Mouse (Mus musculus): ENCODE data around the gene Tex45. TPM values are rescaled to one million over a fixed set of nuclear protein-coding genes. Genes with fewer than 3 reads are reported as not detected.

Gene Tex45
- total and polyA plus RNA-seq, 3 experiments, result 0.06 to 0.12 TPM; not detected in 1

- Histone ChIP-seq H3K9me3 (replicated peaks; ENCODE audit: insufficient read depth, low read length) (no peaks in the 10 kb centered on the region), H3K9ac (ENCODE audit: control insufficient read depth, low read depth, low read length, poor library complexity, severe bottlenecking) (no peak overlapping the region), H3K36me3 (ENCODE audit: control insufficient read depth in 1 of 2, insufficient read depth in 2 of 2, low read length in 2 of 2) (peaks cover 0 to 5% of the 10 kb centered on the region in 2 experiments; a peak in 2 of 4 replicates), H3K79me2 (ENCODE audit: control insufficient read depth, insufficient read depth, low read length, poor library complexity) (no peaks in the 10 kb centered on the region), H3K27me3 (ENCODE audit: control insufficient read depth in 1 of 2, insufficient read depth in 2 of 2, low read length in 2 of 2) (no peaks in the 10 kb centered on the region), H3K27ac (ENCODE audit: control insufficient read depth, low read depth, low read length) (no peak overlapping the region), H3K4me1 (ENCODE audit: control insufficient read depth in 1 of 2, insufficient read depth in 2 of 2, low read length in 2 of 2) (peaks cover 4 to 8% of the 10 kb centered on the region in 2 experiments), H3K4me3 (ENCODE audit: control insufficient read depth in 1 of 2, insufficient read depth in 1 of 2, low read depth in 2 of 2, low read length in 2 of 2) (peak overlapping the region in 1 of 2 experiments; percentile 68; a peak in 2 of 4 replicates)
- DNase-seq (ENCODE audit: low read depth, low spot score), result no peak
- no peak for TF ChIP-seq JUND (IDR thresholded peaks at IDR 0.05; ENCODE audit: low read depth, low read length)
- no peak for TF ChIP-seq MXI1 (IDR thresholded peaks at IDR 0.05; ENCODE audit: low read depth, low read length)
- no peak for TF ChIP-seq NELFE (IDR thresholded peaks at IDR 0.05; ENCODE audit: low read depth, low read length)
- no peak for TF ChIP-seq MAZ (IDR thresholded peaks at IDR 0.05; ENCODE audit: low read depth, low read length)
- TF ChIP-seq ETS1 (IDR thresholded peaks at IDR 0.05; ENCODE audit: low read depth, low read length), result no peak
Observed at GRCm38 (mm10) chr8:3517117-3517495, 46.4 kb downstream of the Tex45 start.

GRCm38 (mm10) chr8:3522007-3522697 is 51.5 kb downstream of the Tex45 start:
- peaks cover 7 to 9% of the 10 kb centered on the region in 2 experiments for H3K4me1 ChIP-seq (ENCODE audit: control insufficient read depth in 1 of 2, insufficient read depth in 2 of 2, low read length in 2 of 2)
- no peak overlapping the region for H3K27ac ChIP-seq (ENCODE audit: control insufficient read depth, low read depth, low read length)
- TF ChIP-seq RAD21 (IDR thresholded peaks at IDR 0.05; ENCODE audit: low read depth, low read length) (no peak), NRF1 (IDR thresholded peaks at IDR 0.05; ENCODE audit: insufficient read depth, low read depth, low read length, poor library complexity, severe bottlenecking) (no peak), POLR2A (IDR thresholded peaks at IDR 0.05; ENCODE audit: control insufficient read depth in 1 of 2, insufficient read depth in 1 of 2, low read depth in 1 of 2, low read length in 2 of 2, poor library complexity in 1 of 2) (no peak), GATA1 (IDR thresholded peaks at IDR 0.05; ENCODE audit: low read depth, low read length) (peak; percentile 51; the same call in 1 of the 2 replicates), TAL1 (IDR thresholded peaks at IDR 0.05; ENCODE audit: low read length) (peak; percentile 71), POLR2AphosphoS5 (IDR thresholded peaks at IDR 0.05; ENCODE audit: borderline replicate concordance, low read depth, low read length) (no peak), EP300 (IDR thresholded peaks at IDR 0.05; ENCODE audit: low read depth in 1 of 2, low read length in 2 of 2) (peak in 1 of 2 experiments; percentile 70; a peak in 2 of 4 replicates), BHLHE40 (IDR thresholded peaks at IDR 0.05; ENCODE audit: borderline replicate concordance, low read depth, low read length) (no peak), MXI1 (IDR thresholded peaks at IDR 0.05; ENCODE audit: low read depth, low read length) (no peak), ETS1 (IDR thresholded peaks at IDR 0.05; ENCODE audit: low read depth, low read length) (no peak), TCF12 (IDR thresholded peaks at IDR 0.05; ENCODE audit: low read depth, low read length) (peak; percentile 67; the same call in 1 of the 2 replicates), MAZ (IDR thresholded peaks at IDR 0.05; ENCODE audit: low read depth, low read length) (no peak), MAX (IDR thresholded peaks at IDR 0.05; ENCODE audit: low read length) (no peak), MAFK (IDR thresholded peaks at IDR 0.05; ENCODE audit: borderline replicate concordance, low read depth, low read length) (no peak)
- no peaks in the 10 kb centered on the region for H3K79me2 ChIP-seq (ENCODE audit: control insufficient read depth, insufficient read depth, low read length, poor library complexity)
- no peak overlapping the region for H3K4me3 ChIP-seq (ENCODE audit: control insufficient read depth in 1 of 2, insufficient read depth in 1 of 2, low read depth in 2 of 2, low read length in 2 of 2)
- no peaks in the 10 kb centered on the region for H3K9me3 ChIP-seq (replicated peaks; ENCODE audit: insufficient read depth, low read length)
- no peak overlapping the region for H3K9ac ChIP-seq (ENCODE audit: control insufficient read depth, low read depth, low read length, poor library complexity, severe bottlenecking)
- peaks cover 0 to 5% of the 10 kb centered on the region in 2 experiments; a peak in 1 of 4 replicates for H3K36me3 ChIP-seq (ENCODE audit: control insufficient read depth in 1 of 2, insufficient read depth in 2 of 2, low read length in 2 of 2)
- H3K27me3 ChIP-seq (ENCODE audit: control insufficient read depth in 1 of 2, insufficient read depth in 2 of 2, low read length in 2 of 2), result no peaks in the 10 kb centered on the region
- peak; percentile 40 for DNase-seq (ENCODE audit: low read depth, low spot score)

Data from MEL (cell line).